Mouse (Mus musculus): ENCODE results near the gene Aoah. TPM values are rescaled to one million over a fixed set of nuclear protein-coding genes. Genes with fewer than 3 reads are reported as not detected.

The Aoah gene
- polyA plus RNA-seq, 1 experiment from 2014 or later: not detected

GRCm38 (mm10) chr13:21082686-21083085, 288.8 kb downstream of the Aoah start:
- DNase-seq (ENCODE audit: low read depth, low spot score): no peak
- TF ChIP-seq CTCF (IDR thresholded peaks at IDR 0.05): no peak
- no peak for ATAC-seq
- ChIA-PET CTCF (no interaction called here), POLR2A (no interaction called here)
- no peaks in the 10 kb centered on the region for H3K27me3 ChIP-seq
- in situ Hi-C loops (cut with MboI; ENCODE audit: low pct_unique_long_range_greater_than_20kb): no loop called here
